Comparison of ENCODE assay signal across 8 mouse cellular contexts in genomic region chr4:152326543-152326942, GRCm38 (mm10). TPM values are rescaled to one million over a fixed set of nuclear protein-coding genes. Genes with fewer than 3 reads are reported as not detected.
DNase-seq lines count a peak whose midpoint lies in the region; ATAC-seq and TF ChIP-seq lines count a peak whose summit lies in the region.

No protein-coding gene starts in this region.

- TF ChIP-seq POLR2A in embryonic fibroblast, embryonic 13.5 days (IDR thresholded peaks at IDR 0.05; ENCODE audit: low read depth, low read length): no peak
- TF ChIP-seq POLR2A in olfactory bulb, adult 2 months (IDR thresholded peaks at IDR 0.05; ENCODE audit: insufficient read depth, low read depth, low read length): no peak

- ATAC-seq in lung, embryonic 16.5 days (ENCODE audit: low read depth): no peak
- ATAC-seq in limb, embryonic 11.5 days (ENCODE audit: insufficient number of reproducible peaks, low FRiP score, low TSS enrichment, low read depth): no peak

- H3K4me2 ChIP-seq in lung, embryonic 16.5 days (ENCODE audit: low read depth, low read length): peak overlapping the region; percentile 76
- H3K4me2 ChIP-seq in limb, embryonic 11.5 days (ENCODE audit: low read depth, severe bottlenecking): peak overlapping the region; percentile 81

- H3K36me3 ChIP-seq in lung, embryonic 16.5 days (ENCODE audit: control insufficient read depth, insufficient read depth, low read length): peaks cover 33% of the 10 kb centered on the region
- H3K36me3 ChIP-seq in limb, embryonic 11.5 days (ENCODE audit: control insufficient read depth, insufficient read depth, low read length): peaks cover 16% of the 10 kb centered on the region

- no peaks in the 10 kb centered on the region for H3K9me3 ChIP-seq in lung, embryonic 16.5 days (ENCODE audit: control insufficient read depth, low read length)
- no peaks in the 10 kb centered on the region for H3K9me3 ChIP-seq in limb, embryonic 11.5 days (ENCODE audit: control insufficient read depth, low read length)

- no peaks in the 10 kb centered on the region for H3K27me3 ChIP-seq in lung, embryonic 16.5 days (ENCODE audit: control insufficient read depth, insufficient read depth, low read depth, low read length)
- no peaks in the 10 kb centered on the region for H3K27me3 ChIP-seq in limb, embryonic 11.5 days (ENCODE audit: control insufficient read depth, insufficient read depth, low read length)

- H3K27ac ChIP-seq in lung, embryonic 16.5 days (ENCODE audit: low read length): no peak overlapping the region
- no peak overlapping the region for H3K27ac ChIP-seq in embryonic fibroblast, embryonic 13.5 days (ENCODE audit: insufficient read depth, low read length)
- H3K27ac ChIP-seq in limb, embryonic 11.5 days (replicated peaks; ENCODE audit: low read depth, low read length): no peak overlapping the region
- H3K27ac ChIP-seq in olfactory bulb, adult 2 months (ENCODE audit: insufficient read depth, low read depth, low read length): no peak overlapping the region

- no peak for DNase-seq in lung, adult 18-20 months
- DNase-seq in limb, embryonic 11.5 days (ENCODE audit: low spot score): no peak
- no peak for DNase-seq in layer of hippocampus, adult 8-10 months (ENCODE audit: low spot score in 2 of 2)
- DNase-seq in adipocyte (ENCODE audit: low spot score): no peak
- DNase-seq in adrenal gland, postnatal 10 days: no peak

- 1% methylated on average over 11 of the region's 11 CpGs for WGBS in lung, embryonic 16.5 days
- 2% methylated on average over 11 of the region's 11 CpGs for WGBS in limb, embryonic 11.5 days
- WGBS in olfactory bulb, adult 2 months: under 1% methylated on average over 11 of the region's 11 CpGs

- H3K4me3 ChIP-seq in lung, embryonic 16.5 days (ENCODE audit: low read length): peak overlapping the region; percentile 94
- H3K4me3 ChIP-seq in embryonic fibroblast, embryonic 13.5 days (ENCODE audit: insufficient read depth, low read length): peak overlapping the region; percentile 100
- peak overlapping the region; percentile 99 for H3K4me3 ChIP-seq in limb, embryonic 11.5 days (ENCODE audit: low read depth, low read length)
- H3K4me3 ChIP-seq in olfactory bulb, adult 2 months (ENCODE audit: insufficient read depth, low read depth, low read length): peak overlapping the region; percentile 75

- no peak for TF ChIP-seq CTCF in embryonic fibroblast, embryonic 13.5 days (IDR thresholded peaks at IDR 0.05; ENCODE audit: borderline replicate concordance, insufficient read depth, low read length)
- TF ChIP-seq CTCF in olfactory bulb, adult 2 months (IDR thresholded peaks at IDR 0.05; ENCODE audit: insufficient read depth, low read depth, low read length): no peak

- peaks cover 11% of the 10 kb centered on the region for H3K4me1 ChIP-seq in lung, embryonic 16.5 days (replicated peaks; ENCODE audit: control insufficient read depth, insufficient read depth, low read length)
- H3K4me1 ChIP-seq in embryonic fibroblast, embryonic 13.5 days (ENCODE audit: control insufficient read depth, insufficient read depth, low read length): 0 out of 2 replicates have a peak, but pooled peaks cover 2% of the 10 kb centered on the region
- H3K4me1 ChIP-seq in limb, embryonic 11.5 days (ENCODE audit: control insufficient read depth, insufficient read depth, low read length): peaks cover 12% of the 10 kb centered on the region
- H3K4me1 ChIP-seq in olfactory bulb, adult 2 months (ENCODE audit: control insufficient read depth, insufficient read depth, low read length): peaks cover 7% of the 10 kb centered on the region

- peak overlapping the region; percentile 97 for H3K9ac ChIP-seq in lung, embryonic 16.5 days (ENCODE audit: low read length)
- H3K9ac ChIP-seq in limb, embryonic 11.5 days (ENCODE audit: low read length): peak overlapping the region; percentile 96

RNA-seq across cellular contexts. Expression of gene Rpl22, which starts 1.0 kb away (rescaled TPM):
- polyA plus RNA-seq in lung, embryonic 16.5 days (2015; fragmentation: Nextera tagmentation; extraction: Ambion mirVana): 361 and 378 TPM in 2 replicates
- polyA plus RNA-seq in embryonic fibroblast, embryonic 13.5 days (2011; ENCODE audit: insufficient read length, low read depth, missing spikeins): 1,143 and 1,246 TPM in 2 replicates
- polyA plus RNA-seq in limb, embryonic 11.5 days (2014; fragmentation: Nextera tagmentation; extraction: Ambion mirVana): 453 and 467 TPM in 2 replicates
- not detected in 2 replicates for polyA plus RNA-seq in olfactory bulb, adult 2 months (2012; ENCODE audit: insufficient read depth, insufficient read length, low replicate concordance, missing spikeins)
- total RNA-seq in layer of hippocampus, adult 8-10 months (2022): 100 to 1,000 TPM; 161 to 249 (median 201) TPM
- total RNA-seq in adrenal gland, postnatal 10 days (2021): 100 to 1,000 TPM; 484 to 487 TPM

RNA-seq across cellular contexts. Expression of gene Rnf207, which starts 7.8 kb away (rescaled TPM):
- polyA plus RNA-seq in lung, embryonic 16.5 days (2015; fragmentation: Nextera tagmentation; extraction: Ambion mirVana): 2.5 and 2.7 TPM in 2 replicates
- polyA plus RNA-seq in embryonic fibroblast, embryonic 13.5 days (2011; ENCODE audit: insufficient read length, low read depth, missing spikeins): 0.81 and 1.5 TPM in 2 replicates
- polyA plus RNA-seq in limb, embryonic 11.5 days (2014; fragmentation: Nextera tagmentation; extraction: Ambion mirVana): 0.19 and 0.92 TPM in 2 replicates
- not detected in 2 replicates for polyA plus RNA-seq in olfactory bulb, adult 2 months (2012; ENCODE audit: insufficient read depth, insufficient read length, low replicate concordance, missing spikeins)
- 10 to 100 TPM; 11.3 to 16.5 (median 13.8) TPM for total RNA-seq in layer of hippocampus, adult 8-10 months (2022)
- total RNA-seq in adrenal gland, postnatal 10 days (2021): under 1 TPM in 1 of 2 experiments, not detected in 1; 0.70 TPM

RNA-seq across cellular contexts. Expression of gene Chd5, which starts 11.9 kb away (rescaled TPM):
- 0.28 and 0.38 TPM in 2 replicates for polyA plus RNA-seq in lung, embryonic 16.5 days (2015; fragmentation: Nextera tagmentation; extraction: Ambion mirVana)
- 0.56 and 0.78 TPM in 2 replicates for polyA plus RNA-seq in embryonic fibroblast, embryonic 13.5 days (2011; ENCODE audit: insufficient read length, low read depth, missing spikeins)
- 0.05 TPM in 1 of 2 replicates, not detected in the other for polyA plus RNA-seq in limb, embryonic 11.5 days (2014; fragmentation: Nextera tagmentation; extraction: Ambion mirVana)
- 36.3 TPM in 1 of 2 replicates, not detected in the other for polyA plus RNA-seq in olfactory bulb, adult 2 months (2012; ENCODE audit: insufficient read depth, insufficient read length, low replicate concordance, missing spikeins)
- 100 to 1,000 TPM; 123 to 147 (median 134) TPM for total RNA-seq in layer of hippocampus, adult 8-10 months (2022)
- total RNA-seq in adrenal gland, postnatal 10 days (2021): 1 to 10 TPM; 8.8 TPM

RNA-seq across cellular contexts. Expression of gene Icmt, which starts 29.5 kb away (rescaled TPM):
- 21.7 and 24.0 TPM in 2 replicates for polyA plus RNA-seq in lung, embryonic 16.5 days (2015; fragmentation: Nextera tagmentation; extraction: Ambion mirVana)
- 34.2 and 42.7 TPM in 2 replicates for polyA plus RNA-seq in embryonic fibroblast, embryonic 13.5 days (2011; ENCODE audit: insufficient read length, low read depth, missing spikeins)
- polyA plus RNA-seq in limb, embryonic 11.5 days (2014; fragmentation: Nextera tagmentation; extraction: Ambion mirVana): 28.3 and 29.9 TPM in 2 replicates
- polyA plus RNA-seq in olfactory bulb, adult 2 months (2012; ENCODE audit: insufficient read depth, insufficient read length, low replicate concordance, missing spikeins): not detected in 2 replicates
- total RNA-seq in layer of hippocampus, adult 8-10 months (2022): 10 to 100 TPM; 38.0 to 52.1 (median 47.0) TPM
- total RNA-seq in adrenal gland, postnatal 10 days (2021): 10 to 100 TPM; 30.4 to 31.6 TPM

RNA-seq across cellular contexts. Expression of gene Hes3, which starts 35.1 kb away (rescaled TPM):
- polyA plus RNA-seq in lung, embryonic 16.5 days (2015; fragmentation: Nextera tagmentation; extraction: Ambion mirVana): not detected in 2 replicates
- not detected in 2 replicates for polyA plus RNA-seq in embryonic fibroblast, embryonic 13.5 days (2011; ENCODE audit: insufficient read length, low read depth, missing spikeins)
- not detected in 2 replicates for polyA plus RNA-seq in limb, embryonic 11.5 days (2014; fragmentation: Nextera tagmentation; extraction: Ambion mirVana)
- polyA plus RNA-seq in olfactory bulb, adult 2 months (2012; ENCODE audit: insufficient read depth, insufficient read length, low replicate concordance, missing spikeins): not detected in 2 replicates
- not detected for total RNA-seq in layer of hippocampus, adult 8-10 months (2022)
- not detected for total RNA-seq in adrenal gland, postnatal 10 days (2021)
